Mouse (Mus musculus): ENCODE data around the gene Tmem41b.

DNA sequence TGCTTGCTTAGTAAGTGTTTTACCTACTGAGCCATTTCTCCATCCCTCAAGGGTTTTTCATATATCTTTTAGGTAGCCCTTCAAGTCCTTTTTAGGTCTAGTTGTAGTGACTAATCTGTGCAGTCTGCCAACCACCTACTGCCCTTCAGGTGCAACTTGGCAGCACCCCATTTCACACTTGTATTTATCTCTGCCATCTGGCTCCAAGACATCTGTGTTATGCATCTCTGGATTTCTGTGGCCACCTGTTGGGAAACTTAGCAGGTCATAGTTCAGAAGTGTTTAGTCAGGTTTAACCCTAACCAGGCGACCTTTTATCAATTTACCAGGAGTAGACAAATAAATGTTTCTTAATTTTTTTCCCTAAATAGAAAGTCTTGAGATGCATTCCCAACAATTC is 24.7 kb upstream of the Tmem41b start:
- no peak for TF ChIP-seq CTCF (IDR thresholded peaks at IDR 0.05; ENCODE audit: borderline replicate concordance, control insufficient read depth, extremely low read depth, insufficient read depth, low read length, poor library complexity)
- TF ChIP-seq POLR2A (IDR thresholded peaks at IDR 0.05; ENCODE audit: control insufficient read depth, extremely low read depth, insufficient read depth, low read length, poor library complexity), result no peak
